Mouse (Mus musculus): Measurements from ENCODE around the gene Myog.

The Myog gene

DNA sequence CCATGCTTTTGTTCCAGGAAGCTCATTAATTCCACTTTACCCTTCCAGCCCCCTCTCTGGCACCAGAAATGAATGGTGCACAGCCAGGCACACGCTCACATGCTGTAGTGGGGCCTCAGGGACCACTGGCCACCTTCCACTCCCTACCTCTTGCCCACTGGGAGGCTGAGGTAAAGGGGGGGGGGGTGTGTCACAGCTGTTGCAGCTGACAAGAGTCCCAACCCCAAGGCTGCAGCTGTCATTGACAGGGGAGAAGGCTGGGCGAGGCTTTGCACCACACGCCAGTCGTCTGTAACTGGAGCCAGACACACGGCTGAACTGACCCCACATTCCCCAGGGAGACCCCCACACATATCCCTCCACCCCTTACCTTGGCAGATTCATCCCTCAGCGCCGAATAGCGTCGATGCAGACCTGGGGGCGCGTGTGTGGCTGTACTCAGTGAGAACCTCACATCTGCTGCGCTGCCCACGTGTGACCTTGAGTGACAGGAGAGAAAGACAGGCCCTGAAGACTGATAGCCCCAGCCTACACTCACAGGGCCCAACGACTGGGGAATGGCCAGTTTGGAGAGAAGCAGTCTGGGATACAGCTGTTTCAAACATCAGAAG is 31.0 kb downstream of the Myog start:
- no peak for DNase-seq (ENCODE audit: low read depth, low spot score)

DNA sequence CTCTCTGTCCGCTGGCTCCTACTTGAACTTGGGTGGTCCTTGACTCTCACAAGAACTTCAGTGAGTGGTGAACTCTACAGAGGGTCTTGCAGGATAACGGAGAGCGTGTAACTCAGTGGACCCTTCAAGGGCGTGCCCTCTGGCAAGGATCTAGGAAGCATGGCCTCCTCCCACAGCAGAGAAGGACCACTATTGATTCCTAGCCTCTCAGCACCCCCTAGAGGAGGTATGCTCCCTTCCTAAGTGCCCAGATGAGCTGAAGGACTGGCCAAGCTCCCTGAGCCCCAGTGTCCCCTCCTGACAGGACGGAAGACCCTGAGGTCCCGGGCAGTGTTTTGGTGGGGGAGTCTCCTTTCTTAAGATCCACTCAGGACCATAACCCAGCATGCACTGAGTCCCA is 32.8 kb downstream of the Myog start:
- DNase-seq (ENCODE audit: low read depth, low spot score) = no peak

DNA sequence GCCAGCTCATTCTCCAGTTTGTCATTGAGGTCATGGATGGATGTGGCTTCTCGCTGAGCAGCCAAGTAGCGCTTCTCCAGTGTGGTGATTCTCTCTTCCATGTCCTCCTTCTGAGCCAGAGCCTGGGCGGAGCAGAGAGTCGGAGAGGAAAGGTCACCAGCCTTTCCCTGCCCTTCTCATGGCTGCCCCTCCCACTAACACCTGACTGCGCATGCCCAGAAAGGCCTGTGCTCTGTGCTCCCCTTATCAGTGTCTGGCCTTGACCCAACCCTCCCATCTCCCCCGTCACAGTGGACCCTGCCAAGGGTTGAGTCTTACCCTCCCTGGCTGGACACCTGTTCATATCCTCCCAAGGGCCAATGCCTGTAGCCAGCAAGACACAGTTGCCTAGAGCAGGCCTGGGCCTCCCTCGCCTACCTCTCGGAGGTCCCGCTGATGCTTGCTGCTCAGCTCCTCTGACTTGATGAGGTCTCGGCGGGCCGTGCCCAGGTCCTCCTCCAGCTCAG is 37.1 kb downstream of the Myog start:
- no peak for DNase-seq (ENCODE audit: low read depth, low spot score)

DNA sequence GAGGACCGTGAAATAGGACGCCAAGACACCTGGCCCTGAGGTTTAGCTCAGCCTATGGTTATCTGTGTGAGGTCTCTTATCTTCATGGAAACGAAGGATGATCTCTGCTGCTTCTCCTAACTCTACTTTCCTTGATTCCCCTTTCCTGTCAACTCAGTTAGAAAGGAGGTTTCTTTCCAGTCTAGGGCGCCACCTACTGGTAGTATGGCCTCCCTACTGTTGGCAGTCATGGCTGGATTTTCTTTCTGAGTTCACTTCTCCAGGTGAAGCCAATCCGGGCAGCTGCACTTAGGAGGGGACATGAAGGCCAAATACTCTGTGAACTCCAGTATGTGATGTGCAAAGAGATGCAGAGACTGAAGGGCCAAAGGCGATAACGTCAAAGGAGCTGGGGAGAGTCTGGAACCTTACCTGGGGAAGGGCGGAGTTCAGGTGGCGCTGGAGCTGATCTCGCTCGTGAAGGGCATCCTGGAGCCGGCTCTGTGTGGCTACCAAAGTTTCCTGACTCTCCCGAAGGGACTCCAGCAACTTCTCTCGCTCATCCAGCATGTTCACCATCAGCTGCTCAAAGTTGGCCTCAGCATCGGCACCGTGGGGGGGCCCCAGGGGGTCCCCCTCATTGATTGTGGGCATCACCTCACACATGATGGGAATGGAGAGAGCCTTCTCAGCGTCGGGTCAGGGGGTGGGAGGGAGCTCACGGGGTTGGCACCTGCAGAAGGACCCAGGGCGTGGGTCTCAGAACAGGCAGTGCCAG is 42.3 kb downstream of the Myog start:
- no peak for DNase-seq (ENCODE audit: low read depth, low spot score)

DNA sequence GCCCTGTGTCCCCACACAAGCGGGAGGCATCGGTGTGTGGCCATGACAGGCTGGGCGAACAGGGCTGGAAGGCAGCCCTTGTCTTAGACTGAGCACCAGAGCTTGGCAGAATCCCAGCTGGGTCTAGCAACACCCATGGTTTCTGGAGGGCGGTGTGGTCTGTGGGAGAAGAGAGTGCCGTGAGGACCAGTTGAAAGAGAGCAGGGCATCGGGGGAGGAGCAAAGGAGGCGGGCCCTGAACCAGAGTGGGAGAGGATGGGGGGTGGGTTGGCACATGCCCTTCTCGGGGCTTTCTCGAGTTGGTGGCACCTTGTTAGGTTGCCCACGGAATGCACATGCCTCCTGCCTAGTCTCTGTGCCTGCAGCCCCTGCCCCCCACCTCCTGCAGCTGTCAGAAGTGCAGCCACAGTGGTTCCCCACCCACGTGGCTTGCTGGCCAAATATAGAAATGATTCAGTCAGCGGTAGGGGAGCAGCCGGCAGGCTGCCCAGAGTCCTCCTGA is 43.0 kb downstream of the Myog start, which contains the start of gene Ppfia4:
TSS of gene Ppfia4 (minus strand) at position 159 of the 502 bp plus-strand sequence.
- no peak for DNase-seq (ENCODE audit: low read depth, low spot score)

DNA sequence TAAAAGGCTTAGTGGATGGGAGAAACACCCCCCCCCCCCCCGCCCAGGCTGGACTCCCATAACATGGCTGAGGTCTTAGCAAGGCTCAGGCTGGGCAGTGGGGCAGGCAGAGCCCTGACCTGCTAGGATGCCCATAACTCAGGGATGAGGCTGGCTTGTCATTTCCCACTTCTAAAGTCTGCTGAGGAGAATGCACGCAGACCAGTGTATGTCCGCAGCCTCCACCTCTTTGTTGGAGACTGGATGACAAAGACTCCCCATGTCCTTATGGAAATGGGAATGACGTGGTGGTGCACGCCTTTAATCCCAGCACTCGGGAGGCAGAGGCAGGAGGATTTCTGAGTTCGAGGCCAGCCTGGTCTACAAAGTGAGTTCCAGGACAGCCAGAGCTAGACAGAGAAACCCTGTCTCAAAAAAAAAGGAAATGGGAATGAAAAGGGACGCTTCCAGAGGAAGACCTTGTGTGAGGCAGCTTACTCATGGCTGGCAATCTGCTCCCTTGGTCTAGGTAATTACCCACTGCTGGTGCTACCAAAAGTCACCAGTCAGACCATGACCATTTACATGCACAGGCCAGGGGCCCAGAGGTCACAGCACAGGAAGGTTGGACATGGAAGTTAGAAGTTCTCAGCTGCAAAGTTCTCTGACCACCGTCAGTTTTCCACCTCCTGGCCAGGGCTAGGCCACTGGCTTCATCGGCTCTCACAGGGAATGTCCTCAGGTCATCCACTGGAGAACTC is 43.8 kb downstream of the Myog start:
- DNase-seq (ENCODE audit: low read depth, low spot score) = no peak

DNA sequence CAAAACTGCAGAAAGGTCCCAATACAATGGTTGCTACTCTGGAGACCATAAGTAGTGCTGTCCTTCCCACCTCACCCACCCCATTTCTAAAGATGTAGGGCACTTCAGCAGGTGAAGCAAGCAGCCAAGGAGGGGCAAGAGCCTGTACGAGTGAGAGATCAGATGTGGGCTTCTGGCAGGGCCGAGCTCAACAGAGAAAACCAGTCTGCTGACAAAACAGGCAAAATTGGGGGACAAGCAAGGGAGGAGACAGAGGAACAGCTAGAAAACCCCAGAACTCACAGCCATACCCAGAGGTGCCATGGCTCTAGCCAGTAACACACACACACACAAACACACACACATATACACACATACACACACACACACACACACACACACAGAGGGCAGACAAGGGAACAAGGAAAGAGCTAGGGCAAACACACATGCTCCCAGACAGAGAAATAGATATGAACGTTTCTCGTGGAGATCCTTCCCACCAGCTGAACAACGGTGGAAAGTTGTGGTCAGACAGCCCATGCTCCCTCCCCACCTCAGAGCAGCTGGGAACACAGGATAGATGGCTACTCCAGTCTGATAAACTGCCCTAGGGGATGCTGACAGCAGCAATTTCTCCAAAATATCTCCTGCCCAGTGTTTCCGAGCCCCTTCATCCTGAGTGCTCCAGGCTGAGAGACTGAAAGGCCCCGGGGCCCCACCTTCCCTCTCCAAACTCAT is 44.5 kb downstream of the Myog start:
- no peak for DNase-seq (ENCODE audit: low read depth, low spot score)

DNA sequence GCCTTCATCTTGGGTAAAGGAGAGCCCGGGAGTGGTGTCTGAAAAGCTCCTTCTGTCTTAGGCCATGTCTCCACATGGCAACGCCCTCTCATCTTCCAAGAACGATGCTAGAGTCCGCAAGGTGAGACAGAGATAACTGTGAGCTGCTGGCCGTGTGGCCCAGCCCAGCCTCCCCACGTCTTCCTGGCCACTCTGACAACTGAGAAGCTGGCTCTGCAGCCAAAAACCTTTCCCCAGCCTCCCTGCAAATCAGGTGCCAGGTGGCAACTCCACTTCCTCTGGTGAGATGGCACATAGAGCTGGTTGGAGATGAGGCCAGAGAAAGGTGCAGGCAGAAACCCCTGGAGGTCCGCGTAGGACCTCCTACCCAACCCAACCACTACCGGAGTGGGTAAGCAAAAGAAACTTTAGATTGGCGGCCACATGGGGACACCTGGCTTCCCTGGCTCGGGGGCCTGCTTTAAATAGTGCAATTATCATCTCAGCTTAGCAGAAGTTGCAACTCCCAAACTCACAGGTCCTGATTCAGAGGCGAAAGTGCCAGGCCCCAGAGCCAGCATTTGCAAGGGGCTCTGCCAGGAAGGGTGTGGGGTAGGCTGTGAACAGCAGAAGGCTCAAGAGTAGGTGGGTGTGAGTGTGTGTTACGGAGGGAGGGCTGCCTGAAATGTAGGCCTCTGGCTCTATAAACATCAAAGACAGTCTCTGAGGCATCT is 45.6 kb downstream of the Myog start:
- no peak for DNase-seq (ENCODE audit: low read depth, low spot score)

DNA sequence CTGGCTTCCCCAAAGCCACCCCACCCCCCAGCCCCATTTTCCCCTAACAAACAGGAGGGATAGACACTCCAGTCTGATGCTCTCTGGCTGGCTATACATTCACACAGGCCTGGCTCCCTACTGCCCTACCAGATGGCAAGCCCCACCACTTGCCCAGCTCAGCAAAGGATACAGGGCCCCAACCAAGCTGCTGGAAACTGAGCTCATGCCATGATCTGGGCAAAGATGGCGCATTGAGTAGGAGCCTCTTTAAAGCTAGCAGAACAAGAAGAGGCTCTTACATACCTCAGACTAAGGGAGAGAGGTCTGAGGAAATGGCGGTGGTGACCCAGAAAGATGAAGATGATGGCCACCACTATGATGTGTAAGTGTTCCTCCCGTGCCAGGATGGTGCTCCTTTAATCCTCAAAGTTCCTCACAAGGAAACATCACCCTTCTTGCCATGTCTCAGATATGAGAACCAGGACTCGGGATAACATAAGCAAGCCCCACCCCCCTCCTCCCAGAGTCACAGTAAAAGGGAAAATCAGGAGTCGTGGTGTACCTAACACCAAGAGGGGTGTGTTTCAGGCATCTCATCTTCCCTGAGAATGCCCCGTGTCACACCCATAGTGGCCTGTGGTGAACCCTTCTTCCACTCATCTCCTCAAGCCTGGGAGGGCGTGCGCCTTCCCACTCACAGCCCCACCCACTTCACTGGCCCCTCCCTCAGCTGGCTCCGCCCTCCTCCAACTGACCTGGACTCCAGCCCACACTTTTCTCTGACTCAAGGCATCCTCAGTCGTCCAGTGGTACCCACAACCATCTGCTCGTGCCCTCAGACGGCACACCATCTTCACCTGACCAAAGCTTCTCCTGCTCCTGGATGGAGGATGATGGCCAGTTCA is 46.4 kb downstream of the Myog start:
- DNase-seq (ENCODE audit: low read depth, low spot score) = no peak

DNA sequence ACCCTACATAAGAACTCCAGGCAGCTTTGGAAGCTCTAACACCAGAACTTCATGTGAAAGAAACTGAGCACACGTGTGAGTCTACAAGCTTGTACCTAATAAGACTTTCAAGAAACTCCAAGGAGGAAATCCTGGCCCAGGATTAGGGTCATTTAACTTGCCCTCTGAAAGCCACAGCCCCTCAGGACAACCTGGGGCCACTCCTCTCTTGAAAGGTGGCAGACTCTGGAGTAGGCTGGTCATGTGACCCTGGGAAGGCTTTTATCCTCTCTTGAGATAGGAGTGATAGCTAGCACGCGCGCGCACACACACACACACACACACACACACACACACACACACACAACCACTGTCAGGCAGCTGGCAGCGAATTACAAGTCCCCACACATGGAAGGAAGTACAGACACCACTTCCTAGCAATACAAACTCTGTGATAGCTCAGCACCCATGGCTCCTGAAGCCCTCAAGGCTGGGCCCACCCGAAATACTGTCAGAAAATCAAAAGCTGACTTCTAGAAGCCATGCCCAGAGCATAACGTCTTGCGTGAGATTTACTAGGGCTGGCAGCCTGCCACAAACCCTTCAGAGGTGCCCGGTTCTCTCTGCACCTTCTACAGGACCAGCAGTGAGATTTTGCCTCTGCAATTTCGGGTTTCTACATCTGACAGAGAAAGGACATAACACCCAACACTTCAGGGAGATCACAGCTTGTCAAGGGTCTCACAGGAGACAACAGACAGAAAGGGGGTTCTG is 47.3 kb downstream of the Myog start:
- no peak for DNase-seq (ENCODE audit: low read depth, low spot score)

DNA sequence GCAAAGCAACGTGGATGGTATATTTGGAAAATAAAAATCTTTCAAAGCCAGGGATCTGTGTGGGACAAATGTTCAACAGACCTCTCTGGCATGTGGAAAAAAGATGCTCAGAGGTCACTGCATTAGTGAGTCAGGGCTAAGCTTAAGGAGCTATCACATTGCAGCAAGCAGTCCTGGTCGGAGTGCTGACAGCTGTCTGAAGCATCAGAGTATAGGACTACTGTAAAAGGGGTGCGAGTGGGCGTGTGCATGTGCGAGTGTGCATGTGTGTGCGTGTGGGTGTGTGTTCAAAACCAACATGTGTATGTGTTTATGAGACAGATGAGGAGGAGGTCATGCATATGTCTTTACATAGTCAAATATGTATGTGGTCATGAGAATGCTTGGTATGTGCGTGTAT is 49.4 kb downstream of the Myog start:
- DNase-seq (ENCODE audit: low read depth, low spot score) = no peak

DNA sequence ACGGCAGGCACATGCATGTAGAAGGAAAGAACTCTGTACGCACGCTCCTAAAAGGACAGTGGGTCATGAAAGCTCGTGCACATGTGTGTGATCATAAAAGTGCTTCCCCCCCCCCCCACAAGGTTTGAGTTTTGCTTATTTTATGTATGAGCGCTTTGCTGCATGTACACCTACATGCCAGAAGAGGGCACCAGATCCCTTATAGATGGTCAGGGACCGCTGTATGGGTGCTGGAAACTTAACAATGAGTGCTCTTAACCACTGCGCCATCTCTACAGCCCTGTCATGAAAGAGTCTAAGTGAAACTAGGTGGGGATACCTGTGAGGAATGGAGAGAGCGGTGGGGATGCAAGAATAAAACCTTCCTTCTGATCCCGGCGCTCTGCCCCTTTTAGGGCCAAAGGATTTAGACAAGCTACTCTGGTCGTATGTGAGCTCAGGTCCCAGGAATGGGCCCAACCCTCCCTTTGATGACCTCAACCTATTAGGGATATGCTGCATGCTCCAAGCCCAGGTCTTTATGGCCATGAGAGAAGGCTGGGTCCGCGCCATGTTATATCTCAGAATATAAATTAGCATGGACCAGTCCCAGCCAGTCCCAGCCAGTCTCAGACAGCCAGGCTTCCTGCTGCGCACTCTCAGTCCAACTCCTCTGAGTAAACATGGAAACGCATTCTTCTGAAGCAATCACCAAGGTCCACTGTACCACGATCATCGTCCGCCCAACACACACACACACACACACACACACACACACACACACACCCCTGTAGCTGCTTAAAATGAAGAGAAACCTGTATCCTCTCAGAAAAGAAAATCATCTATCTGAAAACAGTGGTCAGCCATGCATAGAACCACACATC is 50.2 kb downstream of the Myog start:
- DNase-seq (ENCODE audit: low read depth, low spot score) = no peak

DNA sequence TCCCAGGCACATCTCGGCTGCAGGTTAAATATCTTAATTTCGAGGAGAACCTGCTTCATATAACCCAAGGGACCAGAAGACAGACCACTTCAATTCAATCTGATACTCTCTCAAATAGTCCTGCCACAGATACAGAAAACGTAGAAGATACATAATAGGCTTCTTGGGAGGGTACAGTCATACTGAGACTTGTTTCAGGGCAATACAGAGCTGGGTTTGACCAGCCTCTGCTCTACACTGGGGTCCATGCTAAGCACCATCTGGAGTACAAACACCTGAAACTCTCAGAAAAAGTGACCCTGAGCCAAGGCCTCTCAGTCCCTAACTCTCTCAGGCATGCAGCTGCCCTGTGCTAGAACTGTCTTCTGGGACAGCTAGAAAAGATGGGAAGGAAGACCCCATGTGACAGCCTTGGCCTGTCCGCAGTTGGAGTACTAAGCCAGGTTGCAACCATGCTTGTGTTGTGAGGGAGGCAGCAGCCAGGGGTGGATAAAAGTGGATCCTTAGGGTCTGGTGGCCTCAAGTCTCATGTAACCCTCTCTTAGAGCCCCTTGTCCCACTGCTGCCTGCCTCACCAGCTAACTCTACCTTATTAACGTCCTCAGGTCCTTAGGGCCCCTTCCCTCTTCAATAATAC is 52.0 kb downstream of the Myog start:
- no peak for DNase-seq (ENCODE audit: low read depth, low spot score)
